Mouse (Mus musculus) midbrain, postnatal 0 days (tissue): ENCODE measurements at regions not wholly inside any gene's neighbourhood (a gene's known extent, or its start where the extent isn't known, plus 50 kb on each side); places are given as distances from the start of the nearest gene placed in this dataset.
"Not testable (repeated sequence)": the region's sequence is repeated elsewhere in the genome, so short reads cannot be mapped to it uniquely, and the experiment has no call there.

Source experiments
- ATAC-seq: fragments of 200-750 bp; cut with Nextera tagmentation; 2 replicates; pipeline ENCODE4 v1.8.0; 2017; ENCODE audit warnings: moderate number of reproducible peaks, mild to moderate bottlenecking, moderate TSS enrichment, moderate library complexity; ENCODE audit not compliant: low FRiP score
- DNase-seq: peaks from one replicate; pipeline ENCODE4 v3.0.0-alpha.2; 2015; ENCODE audit warnings: low spot score
- H3K27ac ChIP-seq: fragments of 300-500 bp; sonication (generic); 2 replicates; pipeline ENCODE4 v1.5.1; 2014; ENCODE audit warnings: low read depth, mild to moderate bottlenecking, low read length, mixed read lengths
- H3K27me3 ChIP-seq: fragments of 300-500 bp; sonication (generic); 2 replicates; pipeline ENCODE4 v1.6.1; 2014; ENCODE audit warnings: low read length, control low read depth, mixed read lengths; ENCODE audit not compliant: insufficient read depth
- H3K36me3 ChIP-seq: fragments of 300-500 bp; sonication (generic); 2 replicates; pipeline ENCODE4 v1.6.1; 2014; ENCODE audit warnings: low read length, control low read depth, mixed read lengths; ENCODE audit not compliant: insufficient read depth
- H3K4me1 ChIP-seq: fragments of 300-500 bp; sonication (generic); 2 replicates; pipeline ENCODE4 v1.6.1; 2014; ENCODE audit warnings: mild to moderate bottlenecking, control low read depth, antibody characterized with exemption, low read length, mixed read lengths; ENCODE audit not compliant: insufficient read depth
- H3K4me2 ChIP-seq: fragments of 300-500 bp; sonication (generic); 2 replicates; pipeline ENCODE4 v1.6.1; 2014; ENCODE audit warnings: low read depth, mild to moderate bottlenecking, low read length, mixed read lengths; ENCODE audit not compliant: poor library complexity, severe bottlenecking
- H3K4me3 ChIP-seq: fragments of 300-500 bp; sonication (generic); 2 replicates; pipeline ENCODE4 v1.5.1; 2014; ENCODE audit warnings: low read depth, mild to moderate bottlenecking, low read length, moderate library complexity
- H3K9ac ChIP-seq: fragments of 300-500 bp; sonication (generic); replicated peaks from 2 replicates; pipeline ENCODE4 v1.6.1; 2014; ENCODE audit warnings: mild to moderate bottlenecking, low read length, moderate library complexity, mixed read lengths; ENCODE audit not compliant: poor library complexity, severe bottlenecking
- H3K9me3 ChIP-seq: fragments of 300-500 bp; sonication (generic); 2 replicates; pipeline ENCODE4 v1.6.1; 2016; ENCODE audit warnings: low read length, control low read depth
- CTCF ChIP-seq: IDR thresholded peaks from 2 replicates; pipeline ENCODE4 v1.5.1; 2016; ENCODE audit warnings: antibody characterized with exemption, mild to moderate bottlenecking
- WGBS: fragments of 180-500 bp; shearing (Covaris S2); extraction: QIAGEN DNeasy Blood & Tissue Kit; methylation state at CpG from one replicate; pipeline ENCODE4 v1.1.7; 2014; 5-methylcytosine and 5-hydroxymethylcytosine counted together

- Histone ChIP-seq H3K9me3 (no peaks in the 10 kb centered on the region), H3K27me3 (no peaks in the 10 kb centered on the region), H3K4me2 (no peak overlapping the region), H3K4me3 (no peak overlapping the region), H3K4me1 (no peaks in the 10 kb centered on the region), H3K9ac (no peak overlapping the region), H3K36me3 (no peaks in the 10 kb centered on the region), H3K27ac (no peak overlapping the region)
- WGBS, result 90% methylated on average over 1 of the region's 1 CpGs
- DNase-seq, result no peak
- ATAC-seq, result no peak
- no peak for TF ChIP-seq CTCF
Observed at GRCm38 (mm10) chr8:103690438-103690837, 411.0 kb upstream of the Cdh5 start.

- Histone ChIP-seq H3K9me3 (no peaks in the 10 kb centered on the region), H3K4me1 (no peaks in the 10 kb centered on the region), H3K4me2 (no peak overlapping the region), H3K36me3 (no peaks in the 10 kb centered on the region), H3K27ac (no peak overlapping the region), H3K9ac (no peak overlapping the region), H3K27me3 (no peaks in the 10 kb centered on the region), H3K4me3 (no peak overlapping the region)
- WGBS, result 95% methylated on average over 8 of the region's 8 CpGs
- ATAC-seq, result no peak
- no peak for DNase-seq
- no peak for TF ChIP-seq CTCF
Observed at GRCm38 (mm10) chr8:103693531-103693930, 407.9 kb upstream of the Cdh5 start.

GRCm38 (mm10) chr8:103694331-103694891 is 407.0 kb upstream of the Cdh5 start:
- Histone ChIP-seq H3K4me3 (no peak overlapping the region), H3K4me1 (no peaks in the 10 kb centered on the region), H3K27ac (no peak overlapping the region), H3K36me3 (no peaks in the 10 kb centered on the region), H3K4me2 (no peak overlapping the region), H3K9me3 (no peaks in the 10 kb centered on the region), H3K27me3 (no peaks in the 10 kb centered on the region), H3K9ac (no peak overlapping the region)
- no peak for DNase-seq
- TF ChIP-seq CTCF, result no peak
- 85% methylated on average over 7 of the region's 7 CpGs for WGBS
- no peak for ATAC-seq

GRCm38 (mm10) chr8:103699016-103699520 is 402.4 kb upstream of the Cdh5 start:
- WGBS, result 94% methylated on average over 1 of the region's 1 CpGs
- Histone ChIP-seq H3K36me3 (no peaks in the 10 kb centered on the region), H3K4me2 (no peak overlapping the region), H3K4me3 (no peak overlapping the region), H3K27ac (no peak overlapping the region), H3K9me3 (no peaks in the 10 kb centered on the region), H3K4me1 (no peaks in the 10 kb centered on the region), H3K27me3 (no peaks in the 10 kb centered on the region), H3K9ac (no peak overlapping the region)
- DNase-seq (no peak), ATAC-seq (no peak)
- no peak for TF ChIP-seq CTCF

- no peak for TF ChIP-seq CTCF
- Histone ChIP-seq H3K4me1 (no peaks in the 10 kb centered on the region), H3K9me3 (no peaks in the 10 kb centered on the region), H3K4me3 (no peak overlapping the region), H3K27ac (no peak overlapping the region), H3K9ac (no peak overlapping the region), H3K27me3 (no peaks in the 10 kb centered on the region), H3K36me3 (no peaks in the 10 kb centered on the region), H3K4me2 (no peak overlapping the region)
- 59% methylated on average over 2 of the region's 2 CpGs for WGBS
- DNase-seq, result no peak
- no peak for ATAC-seq
Observed at GRCm38 (mm10) chr8:103702236-103702635, 399.2 kb upstream of the Cdh5 start.

- ATAC-seq, result no peak
- 78% methylated on average over 2 of the region's 2 CpGs for WGBS
- no peak overlapping the region for H3K4me3 ChIP-seq
- no peaks in the 10 kb centered on the region for H3K4me1 ChIP-seq
- no peak overlapping the region for H3K4me2 ChIP-seq
- H3K27ac ChIP-seq, result no peak overlapping the region
- H3K27me3 ChIP-seq, result no peaks in the 10 kb centered on the region
- no peak overlapping the region for H3K9ac ChIP-seq
- no peak for DNase-seq
- H3K9me3 ChIP-seq, result no peaks in the 10 kb centered on the region
- H3K36me3 ChIP-seq, result no peaks in the 10 kb centered on the region
- no peak for TF ChIP-seq CTCF
Observed at GRCm38 (mm10) chr8:103706084-103706483, 395.3 kb upstream of the Cdh5 start.

GRCm38 (mm10) chr8:103710871-103711270 is 390.6 kb upstream of the Cdh5 start:
- H3K9ac ChIP-seq, H3K4me3 ChIP-seq, H3K4me2 ChIP-seq, H3K4me1 ChIP-seq, DNase-seq, H3K36me3 ChIP-seq, ATAC-seq, H3K27me3 ChIP-seq, H3K9me3 ChIP-seq, H3K27ac ChIP-seq: not testable (repeated sequence)
- 92% methylated on average over 7 of the region's 7 CpGs for WGBS
